Mouse (Mus musculus) erythroblast, adult 5-6 weeks (primary cell): ENCODE results near the gene Ssbp2. TPM values are rescaled to one million over a fixed set of nuclear protein-coding genes. Genes with fewer than 3 reads are reported as not detected.
A peak's percentile ranks its signal among the peaks of the same experiment; 100 is the strongest.

Source experiments
- ATAC-seq: replicated peaks from 2 replicates; pipeline ENCODE4 v1.8.0; 2016; ENCODE audit warnings: moderate number of reproducible peaks, mild to moderate bottlenecking, moderate TSS enrichment, inconsistent platforms; ENCODE audit not compliant: poor library complexity, low FRiP score, severe bottlenecking
- total RNA-seq, 2 experiments: library from RNA; stranded (forward) in 1 of 2; stranded (reverse) in 1 of 2; fragments of 150-400 nt in 1 of 2; fragments of 200-764, 138-1000 nt in 1 of 2; gene quantifications; 2 replicates each; pipeline versions ENCODE4 v1.2.3 to v1.2.4; 2015 to 2017; ENCODE audit warnings: low replicate concordance in 2 of 2

The Ssbp2 gene
- total RNA-seq, 2 experiments from 2014 or later = 13.8 to 21.4 TPM

DNA sequence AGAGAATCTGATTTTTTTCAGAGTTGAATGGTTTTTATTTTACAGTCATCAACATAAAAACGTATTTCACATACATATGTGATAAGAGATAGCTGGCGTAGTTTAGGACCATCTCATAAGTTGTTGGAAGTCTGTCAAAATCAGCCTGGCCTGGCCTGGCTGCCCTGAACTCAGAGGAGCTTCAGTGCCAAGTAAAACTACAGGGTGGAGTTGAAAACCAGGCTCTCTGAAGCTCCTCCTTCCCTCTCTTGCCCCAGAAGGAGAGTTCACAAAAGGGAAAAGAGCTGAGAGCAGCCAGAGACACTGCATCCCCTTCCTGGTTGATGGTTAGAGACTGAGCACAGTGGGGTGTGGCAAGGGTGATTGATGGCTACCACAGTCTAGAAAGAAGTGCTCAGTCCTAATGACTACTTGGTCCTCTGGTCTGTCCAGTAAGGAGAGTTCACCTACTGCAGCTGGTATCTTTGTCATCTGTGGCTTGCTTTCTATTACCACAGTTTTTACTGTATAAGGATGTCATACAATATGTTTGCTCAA lies 236.1 kb downstream of the Ssbp2 start:
- ATAC-seq = no peak

DNA sequence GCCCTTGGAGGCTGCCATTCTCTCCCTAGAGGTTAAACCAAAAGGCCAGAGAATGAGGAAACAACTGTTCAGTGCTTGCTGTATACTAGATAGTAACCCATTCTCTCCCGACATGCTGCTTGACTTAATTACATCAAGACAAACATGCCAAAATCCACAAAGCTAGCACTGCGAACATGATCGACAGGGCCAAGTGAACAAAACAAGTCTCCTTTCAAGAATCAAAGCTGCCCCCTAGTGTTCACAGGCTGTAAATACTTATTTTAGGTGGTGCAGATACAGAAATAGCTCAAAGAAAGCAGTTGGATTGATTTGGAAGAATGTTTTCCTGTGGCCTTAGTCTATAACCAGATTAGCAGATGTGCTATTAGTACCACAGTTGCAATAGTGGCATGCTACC lies 236.9 kb downstream of the Ssbp2 start:
- ATAC-seq = 0 out of 2 replicates have a peak, but pooled peaks have one; percentile 52

DNA sequence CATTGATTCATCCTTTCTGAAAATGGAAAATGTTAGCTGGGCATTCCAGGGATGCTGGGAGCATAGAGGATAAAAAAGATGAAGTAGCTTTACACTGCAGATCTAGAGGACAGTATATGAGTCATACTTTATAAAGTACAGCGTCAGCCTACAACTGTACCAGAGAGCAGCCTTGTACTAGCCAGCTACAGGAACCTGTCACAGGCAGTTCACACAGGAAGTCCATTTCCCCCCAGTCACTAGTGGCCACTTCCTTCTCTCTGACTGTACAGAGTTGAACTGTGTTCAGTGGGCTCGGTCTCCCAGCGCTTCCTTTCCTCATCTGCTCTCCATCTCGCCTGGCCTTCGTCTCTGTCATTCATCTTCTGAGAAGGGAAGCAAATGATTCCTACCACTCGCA lies 242.3 kb downstream of the Ssbp2 start:
- ATAC-seq = no peak

DNA sequence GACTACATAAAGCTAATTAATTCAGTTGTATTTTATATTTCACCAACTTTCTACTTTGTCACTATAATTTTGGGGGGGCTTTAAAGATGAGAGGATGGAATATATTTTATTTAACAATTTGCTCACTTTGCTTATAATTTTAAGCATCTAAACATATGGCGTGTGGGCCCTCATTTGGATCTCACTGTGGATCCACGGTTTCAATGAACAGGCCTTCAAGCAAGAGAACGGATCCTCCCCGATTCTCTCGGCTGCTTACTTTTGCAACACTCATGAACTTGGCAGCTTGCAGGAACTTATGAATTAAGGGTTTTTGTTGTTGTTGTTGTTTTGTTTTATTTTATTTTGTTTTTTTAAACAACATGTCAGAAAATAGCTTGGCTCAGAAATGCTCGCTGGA lies 259.4 kb downstream of the Ssbp2 start:
- ATAC-seq = no peak

DNA sequence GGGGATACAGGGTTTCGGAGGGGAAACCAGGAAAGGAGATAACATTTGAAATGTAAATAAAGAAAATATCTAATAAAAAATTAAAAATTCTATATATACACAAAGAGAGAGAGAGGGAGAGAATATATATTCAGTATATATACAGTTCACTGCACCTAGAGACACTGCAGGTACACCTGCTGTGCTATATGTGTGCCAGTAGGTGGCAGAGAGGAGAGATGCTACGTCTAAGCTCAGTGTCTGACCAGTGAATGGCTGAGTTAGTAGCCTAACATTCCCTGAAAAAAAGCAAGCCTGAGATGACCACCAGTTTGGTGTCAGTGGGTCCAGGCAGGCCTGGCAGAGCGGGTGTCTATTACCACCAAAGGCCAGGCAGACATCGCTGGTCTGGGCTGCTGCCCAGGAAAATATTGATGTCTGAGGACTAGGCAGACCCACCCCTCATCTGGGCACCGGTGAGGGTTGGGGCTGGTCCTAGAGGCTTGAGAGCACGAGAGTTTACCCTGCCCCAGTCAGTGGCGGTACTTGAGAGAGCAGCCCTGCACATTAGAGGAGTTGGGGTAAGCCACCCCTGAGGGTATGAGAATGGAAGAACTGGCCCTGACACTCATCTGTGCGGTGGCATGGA lies 263.1 kb downstream of the Ssbp2 start:
- ATAC-seq = no peak

DNA sequence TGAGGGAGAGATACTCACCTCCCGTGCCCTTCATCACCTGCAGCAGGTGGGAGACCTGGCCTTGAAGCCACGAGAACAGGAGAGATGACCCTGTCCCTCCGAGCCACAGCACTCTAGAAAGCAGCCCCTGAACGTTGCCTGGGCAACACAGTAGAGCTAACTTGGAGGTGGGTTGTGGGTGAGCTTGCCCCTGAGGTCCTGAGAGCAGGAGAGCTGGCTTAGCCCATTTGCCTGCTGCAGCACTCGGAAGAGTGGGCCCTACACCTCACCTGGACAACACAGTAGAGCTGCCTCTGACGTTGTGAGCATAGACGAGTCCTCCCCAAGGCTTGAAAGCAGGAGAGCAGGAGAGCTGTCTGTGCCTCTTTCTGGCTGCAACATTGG lies 263.6 kb downstream of the Ssbp2 start:
- ATAC-seq = no peak

DNA sequence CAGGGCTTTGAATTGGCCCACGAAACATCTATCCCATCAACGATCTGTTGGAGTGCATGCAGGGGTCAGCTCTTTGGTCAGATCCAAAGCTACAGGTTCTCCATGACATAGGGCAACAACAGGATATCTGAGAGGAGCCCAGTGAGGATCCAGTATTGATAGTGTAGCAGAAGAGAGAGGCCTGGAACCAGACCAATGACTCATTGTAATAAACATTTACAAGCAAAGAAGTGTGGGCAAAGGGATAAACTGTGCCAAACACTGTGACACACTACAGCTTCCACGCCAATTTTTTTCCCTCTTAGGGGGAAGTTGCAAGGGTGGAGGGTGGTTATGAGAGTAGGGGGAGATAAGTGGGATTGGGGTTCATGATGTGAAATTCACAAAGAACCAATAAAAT lies 264.1 kb downstream of the Ssbp2 start:
- no peak for ATAC-seq

DNA sequence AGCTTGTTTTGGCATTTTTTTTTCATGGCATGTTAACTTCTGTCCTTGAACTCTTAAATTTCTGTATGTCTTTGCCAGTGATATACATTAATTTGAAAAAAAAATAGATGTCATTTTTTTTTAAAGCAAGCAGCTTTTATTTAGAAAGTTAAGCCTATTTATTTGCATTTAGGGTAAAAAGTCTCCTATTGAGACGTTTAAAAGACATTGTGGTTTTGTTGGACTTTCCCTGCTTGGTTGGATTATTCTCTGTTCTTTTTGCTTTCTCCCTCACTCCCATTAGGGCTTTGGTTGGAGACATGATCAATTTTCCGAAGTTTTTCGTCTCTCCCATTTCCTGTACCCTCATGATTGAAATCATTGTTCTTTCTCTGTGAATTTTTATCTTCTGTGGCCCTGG lies 265.0 kb downstream of the Ssbp2 start:
- no peak for ATAC-seq

DNA sequence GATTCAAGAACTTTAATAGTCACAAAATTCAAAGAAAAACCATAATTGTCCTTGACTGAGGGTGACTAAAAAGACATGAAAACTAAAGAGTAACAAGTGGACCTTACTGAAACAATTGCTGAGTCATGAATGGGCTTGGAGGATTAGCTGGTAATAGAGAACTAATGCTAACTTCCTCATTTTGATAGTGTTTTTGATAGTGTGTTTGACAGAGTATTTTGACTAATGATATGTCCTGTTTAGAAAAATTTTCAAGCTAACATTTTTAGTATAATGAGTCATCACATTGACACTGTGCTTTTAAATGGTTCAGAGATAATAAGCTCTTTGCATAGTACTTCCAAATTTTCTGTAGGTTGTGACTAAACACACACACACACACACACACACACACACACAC lies 267.8 kb downstream of the Ssbp2 start:
- ATAC-seq = no peak

DNA sequence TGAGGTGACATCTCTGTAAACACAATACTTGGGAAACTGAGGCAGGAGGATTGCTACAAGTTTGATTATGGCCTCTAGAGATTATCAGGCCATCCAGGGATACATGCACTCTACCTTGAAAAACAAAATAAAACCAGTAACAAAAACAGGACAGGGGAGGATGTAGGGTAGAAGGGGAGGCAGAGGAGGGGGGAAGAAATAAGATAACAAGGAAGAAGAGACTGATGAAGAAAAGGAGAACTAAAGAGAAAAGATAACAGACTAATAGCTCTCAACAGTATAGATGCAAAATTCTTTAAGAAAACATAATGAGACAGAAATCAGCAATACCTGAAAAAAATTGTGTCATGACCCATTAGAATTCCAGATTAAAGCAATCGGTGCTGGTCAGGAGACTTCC lies 277.1 kb downstream of the Ssbp2 start:
- no peak for ATAC-seq

DNA sequence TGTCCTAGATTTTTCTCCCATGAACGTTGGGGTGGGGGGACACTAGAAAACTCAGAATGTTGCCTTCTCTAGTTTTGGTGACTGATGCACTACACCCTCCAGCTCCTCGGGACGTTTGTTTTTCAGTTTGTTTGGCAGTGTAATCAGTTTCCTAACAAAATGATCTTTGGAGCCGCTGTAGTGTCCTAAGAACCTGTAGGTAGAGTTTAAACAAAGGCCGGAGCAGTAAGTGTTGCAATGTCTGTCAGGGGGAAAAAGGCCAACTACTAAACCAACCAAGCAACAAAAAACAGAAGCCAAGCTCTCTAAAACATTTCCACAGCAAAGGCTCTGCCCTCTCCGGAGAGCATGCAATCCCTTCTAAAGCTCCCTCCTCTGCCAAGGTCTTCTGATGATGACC lies 280.8 kb downstream of the Ssbp2 start:
- no peak for ATAC-seq

DNA sequence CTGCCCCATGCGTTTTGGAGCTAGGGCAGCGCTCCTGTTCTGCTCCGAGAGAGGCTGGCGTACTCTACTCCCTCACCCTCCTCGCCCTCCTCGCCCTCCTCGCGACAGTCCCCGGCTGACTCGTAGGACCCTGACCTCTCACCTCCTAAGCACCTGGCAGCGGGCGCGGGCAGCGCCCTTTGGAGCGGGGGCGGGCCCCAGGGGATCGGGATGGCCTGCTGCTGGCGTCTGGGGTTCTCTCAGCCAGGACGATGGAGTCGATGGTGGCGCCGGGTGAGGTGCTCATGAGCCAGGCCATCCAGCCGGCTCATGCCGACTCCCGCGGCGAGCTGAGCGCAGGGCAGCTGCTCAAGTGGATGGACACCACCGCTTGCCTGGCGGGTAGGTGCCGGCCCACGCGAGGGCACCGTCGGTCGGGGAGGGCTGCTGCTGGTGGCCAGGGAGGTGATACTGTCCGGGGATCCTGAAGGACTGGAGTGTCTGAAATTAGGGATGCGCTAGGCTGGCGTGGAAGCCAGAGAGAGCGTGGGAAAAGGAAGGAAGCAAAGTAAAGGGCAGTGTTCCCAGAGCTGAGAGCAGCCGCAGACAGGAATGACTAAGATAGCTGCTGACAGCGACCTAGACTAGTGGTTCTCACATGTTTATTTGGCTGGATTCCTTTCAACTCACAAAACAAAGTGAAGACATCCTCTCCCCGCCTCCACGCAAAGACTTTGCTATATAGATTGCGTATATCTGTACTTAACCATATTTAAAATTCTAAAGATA lies 281.4 kb downstream of the Ssbp2 start, which contains the start of gene Acot12:
Acot12 (plus strand) TSS at position 233 of the 768 bp plus-strand sequence.
- no peak for ATAC-seq

DNA sequence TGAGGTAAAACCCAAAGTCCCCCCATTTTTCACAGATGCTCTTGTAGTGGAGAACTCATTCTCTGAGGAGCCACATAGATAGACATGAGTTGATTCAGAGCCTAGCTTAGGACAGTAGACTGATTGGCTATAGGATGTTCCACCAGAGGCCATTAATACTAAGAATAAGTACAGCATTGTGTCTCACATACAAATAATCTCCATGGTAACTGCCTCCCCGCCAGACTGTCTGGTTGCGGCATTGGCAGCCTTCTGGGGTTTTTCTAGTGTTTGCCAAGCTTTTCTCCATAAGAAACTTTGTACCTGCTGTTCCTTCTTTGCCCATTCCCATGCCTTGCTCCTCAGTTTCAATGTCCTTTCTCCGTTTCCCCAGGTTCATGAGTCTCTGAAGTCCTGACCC lies 283.1 kb downstream of the Ssbp2 start:
- ATAC-seq = no peak

DNA sequence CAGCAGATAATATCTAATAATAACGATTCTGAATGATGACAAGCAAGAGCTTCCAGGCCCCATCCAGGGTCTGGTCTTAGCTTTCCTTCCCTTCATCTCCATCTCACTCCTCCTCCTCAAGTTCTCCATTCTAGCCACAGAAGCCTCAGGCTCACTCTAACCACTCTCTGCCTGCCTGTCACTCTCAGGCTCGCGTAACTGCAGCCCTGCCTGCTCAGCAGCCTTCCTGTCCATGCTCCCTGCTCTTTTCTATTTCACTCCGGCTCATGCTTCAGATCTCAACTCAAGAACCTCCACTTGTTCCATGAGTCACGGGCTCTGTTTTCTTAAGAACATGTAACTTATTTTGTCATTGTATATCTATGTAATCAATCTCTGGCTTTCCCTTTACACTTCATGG lies 286.4 kb downstream of the Ssbp2 start:
- no peak for ATAC-seq

DNA sequence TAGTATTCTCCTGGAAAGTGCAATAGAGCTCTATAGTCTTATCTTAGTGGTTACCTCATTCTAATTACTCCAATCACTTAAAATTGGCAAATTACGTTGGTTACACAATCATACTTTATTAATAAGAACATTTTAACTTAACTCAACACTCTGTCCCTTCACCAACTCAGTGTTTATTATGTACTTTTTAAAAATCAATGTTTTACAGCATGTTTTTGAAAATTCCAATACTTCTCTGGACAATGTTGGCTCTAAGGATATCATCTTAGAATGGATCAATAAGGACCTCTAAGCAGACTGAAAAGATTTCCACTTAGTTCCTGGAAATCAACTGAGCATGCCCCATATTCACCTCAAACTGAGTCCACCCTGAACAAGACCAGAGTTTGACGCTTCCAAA lies 288.3 kb downstream of the Ssbp2 start:
- ATAC-seq = no peak

DNA sequence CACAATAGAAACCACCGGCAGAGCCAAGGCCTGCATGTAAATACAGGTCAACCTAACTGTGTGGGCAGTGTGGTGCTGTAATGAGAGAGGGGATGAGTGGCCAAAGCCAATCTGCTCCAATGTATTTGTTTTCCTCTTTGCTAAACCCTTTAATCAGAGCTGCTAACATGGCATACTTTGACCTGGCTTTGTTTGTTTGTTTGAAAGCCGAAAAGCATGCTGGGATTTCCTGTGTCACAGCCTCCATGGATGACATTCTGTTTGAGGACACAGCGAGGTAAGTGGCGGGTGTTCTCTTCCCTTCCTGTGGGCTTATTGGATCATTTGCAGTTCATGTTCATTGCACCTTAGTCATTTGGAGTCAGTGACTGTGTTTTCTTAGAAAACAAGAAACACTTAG lies 289.9 kb downstream of the Ssbp2 start:
- no peak for ATAC-seq

Other genes starting within 250 kb of the Ssbp2 start
- 0.38 and 2.3 TPM in 2 replicates for gene Atg10, start 236.3 kb upstream of the Ssbp2 start, total RNA-seq (2015; ENCODE audit: low replicate concordance)
- 1.5 and 3.5 TPM in 2 replicates for gene Atg10, start 236.3 kb upstream of the Ssbp2 start, total RNA-seq (2017; ENCODE audit: low replicate concordance)